Mouse (Mus musculus) midbrain, postnatal 0 days (tissue): Measurements from ENCODE around the gene Bag1. TPM values are rescaled to one million over a fixed set of nuclear protein-coding genes. Genes with fewer than 3 reads are reported as not detected.

Source experiments
- ATAC-seq: fragments of 200-750 bp; cut with Nextera tagmentation; 2 replicates; pipeline ENCODE4 v1.8.0; 2017; ENCODE audit warnings: moderate number of reproducible peaks, mild to moderate bottlenecking, moderate TSS enrichment, moderate library complexity; ENCODE audit not compliant: low FRiP score
- DNase-seq: peaks from one replicate; pipeline ENCODE4 v3.0.0-alpha.2; 2015; ENCODE audit warnings: low spot score
- H3K27ac ChIP-seq: fragments of 300-500 bp; sonication (generic); 2 replicates; pipeline ENCODE4 v1.5.1; 2014; ENCODE audit warnings: low read depth, mild to moderate bottlenecking, low read length, mixed read lengths
- H3K27me3 ChIP-seq: fragments of 300-500 bp; sonication (generic); 2 replicates; pipeline ENCODE4 v1.6.1; 2014; ENCODE audit warnings: low read length, control low read depth, mixed read lengths; ENCODE audit not compliant: insufficient read depth
- H3K36me3 ChIP-seq: fragments of 300-500 bp; sonication (generic); 2 replicates; pipeline ENCODE4 v1.6.1; 2014; ENCODE audit warnings: low read length, control low read depth, mixed read lengths; ENCODE audit not compliant: insufficient read depth
- H3K4me1 ChIP-seq: fragments of 300-500 bp; sonication (generic); 2 replicates; pipeline ENCODE4 v1.6.1; 2014; ENCODE audit warnings: mild to moderate bottlenecking, control low read depth, antibody characterized with exemption, low read length, mixed read lengths; ENCODE audit not compliant: insufficient read depth
- H3K4me2 ChIP-seq: fragments of 300-500 bp; sonication (generic); 2 replicates; pipeline ENCODE4 v1.6.1; 2014; ENCODE audit warnings: low read depth, mild to moderate bottlenecking, low read length, mixed read lengths; ENCODE audit not compliant: poor library complexity, severe bottlenecking
- H3K4me3 ChIP-seq: fragments of 300-500 bp; sonication (generic); 2 replicates; pipeline ENCODE4 v1.5.1; 2014; ENCODE audit warnings: low read depth, mild to moderate bottlenecking, low read length, moderate library complexity
- H3K9ac ChIP-seq: fragments of 300-500 bp; sonication (generic); replicated peaks from 2 replicates; pipeline ENCODE4 v1.6.1; 2014; ENCODE audit warnings: mild to moderate bottlenecking, low read length, moderate library complexity, mixed read lengths; ENCODE audit not compliant: poor library complexity, severe bottlenecking
- H3K9me3 ChIP-seq: fragments of 300-500 bp; sonication (generic); 2 replicates; pipeline ENCODE4 v1.6.1; 2016; ENCODE audit warnings: low read length, control low read depth
- CTCF ChIP-seq: IDR thresholded peaks from 2 replicates; pipeline ENCODE4 v1.5.1; 2016; ENCODE audit warnings: antibody characterized with exemption, mild to moderate bottlenecking
- WGBS: fragments of 180-500 bp; shearing (Covaris S2); extraction: QIAGEN DNeasy Blood & Tissue Kit; methylation state at CpG from one replicate; pipeline ENCODE4 v1.1.7; 2014; 5-methylcytosine and 5-hydroxymethylcytosine counted together
- polyA plus RNA-seq: library from polyadenylated mRNA; unstranded; fragments of >200 nt; fragmentation: Nextera tagmentation; extraction: Ambion mirVana; gene quantifications from 2 replicates; pipeline ENCODE4 v1.2.1, GENCODE M21; 2015
- total RNA-seq: library from RNA; depleted of rRNA; stranded (reverse); fragments of >200 nt; gene quantifications from 2 replicates; pipeline ENCODE4 v1.2.3, GENCODE M21; 2014

Gene Bag1
- total and polyA plus RNA-seq, 2 experiments from 2014 or later: 92.3 to 170 TPM

DNA sequence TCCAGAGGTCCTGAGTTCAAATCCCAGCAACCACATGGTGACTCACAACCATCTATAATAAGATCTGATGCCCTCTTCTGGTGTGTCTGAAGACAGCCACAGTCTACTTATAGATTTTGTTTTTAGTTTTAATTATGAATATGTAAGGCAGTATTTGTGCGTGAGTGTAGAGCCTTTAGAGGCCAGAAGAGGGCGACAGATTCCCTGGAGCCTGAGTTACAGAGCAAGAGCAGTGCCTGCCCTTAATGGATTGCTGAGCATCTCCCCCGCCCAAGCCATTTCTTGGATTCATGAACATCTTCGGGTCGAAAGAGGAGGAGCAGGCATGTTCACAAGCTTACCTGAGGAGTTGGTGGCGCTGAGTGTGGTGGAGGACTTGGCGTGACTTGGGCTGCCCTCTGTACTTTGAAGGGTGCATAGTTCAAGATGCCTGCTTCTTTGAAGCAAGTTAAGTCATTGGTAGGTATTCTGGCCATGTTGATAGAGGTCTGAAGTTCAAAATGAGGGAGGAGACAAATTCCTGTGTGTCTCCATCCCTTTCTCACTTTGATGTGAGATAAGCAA is 31.4 kb downstream of the Bag1 start:
- DNase-seq: no peak
- no peak for TF ChIP-seq CTCF
- Histone ChIP-seq H3K4me1 (no peaks in the 10 kb centered on the region), H3K9me3 (no peaks in the 10 kb centered on the region), H3K4me3 (no peak overlapping the region), H3K27me3 (no peaks in the 10 kb centered on the region), H3K36me3 (no peaks in the 10 kb centered on the region), H3K9ac (no peak overlapping the region), H3K27ac (no peak overlapping the region), H3K4me2 (no peak overlapping the region)
- no peak for ATAC-seq
- WGBS: 93% methylated on average over 7 of the region's 7 CpGs

DNA sequence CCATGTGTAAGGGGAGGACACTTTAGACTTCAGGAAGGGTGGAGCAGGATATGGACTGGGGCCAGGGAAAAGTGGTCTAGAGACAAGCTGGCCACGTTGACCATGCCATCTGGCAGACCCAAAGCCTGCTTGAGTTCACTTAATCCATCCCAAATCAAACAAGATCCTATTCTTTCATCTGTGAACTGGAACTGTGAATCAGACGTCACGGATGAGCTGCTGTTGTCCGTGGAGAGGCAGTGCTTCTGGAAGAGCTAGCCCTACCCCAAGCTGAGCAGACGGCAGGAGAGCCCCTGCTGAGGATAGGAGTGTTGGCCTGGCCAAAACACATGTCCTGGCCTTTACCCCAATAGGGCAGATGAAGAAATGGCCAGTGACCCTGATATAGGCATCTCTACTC is 32.1 kb downstream of the Bag1 start:
- Histone ChIP-seq H3K4me2 (no peak overlapping the region), H3K27ac (no peak overlapping the region), H3K4me1 (no peaks in the 10 kb centered on the region), H3K4me3 (no peak overlapping the region), H3K9ac (no peak overlapping the region), H3K36me3 (no peaks in the 10 kb centered on the region), H3K9me3 (no peaks in the 10 kb centered on the region), H3K27me3 (no peaks in the 10 kb centered on the region)
- no peak for TF ChIP-seq CTCF
- DNase-seq: peak; percentile 25
- no peak for ATAC-seq
- 34% methylated on average over 5 of the region's 5 CpGs for WGBS

DNA sequence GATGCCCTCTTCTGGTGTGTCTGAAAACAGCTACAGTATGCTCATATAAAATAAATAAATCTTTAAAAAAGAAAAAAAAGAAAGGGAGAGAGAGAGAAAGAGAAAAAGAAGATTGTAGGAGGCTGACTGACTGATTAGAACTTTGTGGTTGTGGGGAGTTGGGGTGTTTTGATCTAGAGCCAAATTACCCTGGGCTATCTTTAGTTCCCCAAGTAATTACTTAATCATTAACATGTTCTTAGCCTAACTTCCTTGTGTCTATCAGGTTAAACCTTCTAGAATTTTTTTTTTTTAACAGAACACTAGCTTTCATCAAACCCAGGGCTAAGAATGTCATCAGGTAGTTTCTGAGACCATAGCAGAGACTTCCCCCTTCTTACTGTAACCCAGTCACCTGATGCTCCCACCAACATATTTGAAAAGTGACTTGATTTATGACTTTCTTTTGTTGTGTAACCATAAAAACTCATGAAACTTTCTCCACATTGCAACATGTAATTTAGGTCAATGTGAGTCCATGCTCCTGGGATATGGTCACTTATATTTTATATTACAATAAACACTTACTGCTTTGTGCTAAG is 33.7 kb downstream of the Bag1 start:
- Histone ChIP-seq H3K9me3 (no peaks in the 10 kb centered on the region), H3K9ac (no peak overlapping the region), H3K27me3 (no peaks in the 10 kb centered on the region), H3K4me3 (no peak overlapping the region), H3K4me1 (no peaks in the 10 kb centered on the region), H3K4me2 (no peak overlapping the region), H3K27ac (no peak overlapping the region), H3K36me3 (no peaks in the 10 kb centered on the region)
- no peak for ATAC-seq
- no peak for TF ChIP-seq CTCF
- no peak for DNase-seq

DNA sequence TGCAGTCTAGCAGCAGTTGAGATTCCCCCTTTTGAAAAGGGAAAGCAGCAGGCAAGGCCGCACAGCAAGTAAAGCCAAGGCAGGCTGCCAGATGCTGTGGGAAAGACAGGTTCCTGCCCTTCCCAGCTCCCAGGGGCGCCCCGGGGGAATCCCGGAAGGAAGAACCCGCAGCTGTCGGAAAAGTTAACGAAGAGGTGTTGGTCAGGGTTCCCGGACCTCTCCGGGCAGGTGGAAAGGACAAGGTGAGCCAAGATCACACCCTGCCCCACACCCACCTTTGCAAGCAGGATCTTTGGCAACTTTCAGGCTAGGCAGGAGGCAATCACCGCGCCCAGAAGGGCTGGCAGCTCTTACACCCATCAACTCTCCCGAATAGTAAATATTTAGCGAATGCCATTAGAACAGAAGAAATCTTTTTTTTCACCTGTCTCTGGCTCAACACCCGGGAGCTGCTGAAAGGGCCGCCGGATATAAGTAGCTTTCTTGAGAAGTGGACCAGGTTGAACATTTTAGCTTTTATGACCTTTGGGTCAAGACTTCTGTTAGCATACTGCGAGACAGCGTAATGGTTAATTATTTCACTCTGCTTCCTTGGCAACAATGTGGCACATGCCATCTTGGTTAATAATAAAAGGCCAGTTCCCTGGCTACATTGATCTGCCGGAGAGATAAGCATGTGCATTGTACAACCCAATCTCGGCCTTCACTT is 39.7 kb downstream of the Bag1 start:
- 0 out of 2 replicates have a peak overlapping the region, but pooled peaks have one; percentile 13 for H3K9ac ChIP-seq
- ATAC-seq (no peak), DNase-seq (peak; percentile 27)
- TF ChIP-seq CTCF: no peak
- 58% methylated on average over 20 of the region's 20 CpGs for WGBS
- H3K4me3 ChIP-seq: no peak overlapping the region
- H3K4me2 ChIP-seq: no peak overlapping the region
- H3K9me3 ChIP-seq: no peaks in the 10 kb centered on the region
- H3K36me3 ChIP-seq: no peaks in the 10 kb centered on the region
- H3K27ac ChIP-seq: no peak overlapping the region
- H3K4me1 ChIP-seq: no peaks in the 10 kb centered on the region
- no peaks in the 10 kb centered on the region for H3K27me3 ChIP-seq

DNA sequence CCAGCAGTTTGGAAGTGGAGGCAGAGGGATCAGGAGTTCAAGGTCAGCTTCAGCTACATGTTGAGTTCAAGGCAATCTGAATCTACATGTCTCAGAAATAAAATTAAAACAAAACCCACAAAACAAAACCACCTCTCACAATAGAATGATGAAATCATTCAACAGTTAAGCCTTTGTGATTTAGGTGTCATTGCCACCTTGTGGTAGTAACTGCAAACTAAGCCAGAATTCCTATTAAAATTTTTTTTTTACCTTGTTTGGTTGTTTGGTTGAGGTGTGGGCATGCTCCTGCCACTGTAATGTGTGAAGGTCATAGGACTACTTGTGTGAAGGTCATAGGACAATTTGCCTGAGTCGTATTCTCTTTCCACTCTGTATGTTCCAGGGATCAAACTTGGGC is 41.8 kb downstream of the Bag1 start:
- Histone ChIP-seq H3K4me3 (no peak overlapping the region), H3K36me3 (no peaks in the 10 kb centered on the region), H3K4me2 (no peak overlapping the region), H3K4me1 (no peaks in the 10 kb centered on the region), H3K9me3 (no peaks in the 10 kb centered on the region), H3K9ac (no peak overlapping the region), H3K27me3 (no peaks in the 10 kb centered on the region), H3K27ac (no peak overlapping the region)
- 56% methylated on average over 1 of the region's 1 CpGs for WGBS
- DNase-seq (peak; percentile 67), ATAC-seq (0 out of 2 replicates have a peak, but pooled peaks have one; percentile 47)
- peak; percentile 78 for TF ChIP-seq CTCF

DNA sequence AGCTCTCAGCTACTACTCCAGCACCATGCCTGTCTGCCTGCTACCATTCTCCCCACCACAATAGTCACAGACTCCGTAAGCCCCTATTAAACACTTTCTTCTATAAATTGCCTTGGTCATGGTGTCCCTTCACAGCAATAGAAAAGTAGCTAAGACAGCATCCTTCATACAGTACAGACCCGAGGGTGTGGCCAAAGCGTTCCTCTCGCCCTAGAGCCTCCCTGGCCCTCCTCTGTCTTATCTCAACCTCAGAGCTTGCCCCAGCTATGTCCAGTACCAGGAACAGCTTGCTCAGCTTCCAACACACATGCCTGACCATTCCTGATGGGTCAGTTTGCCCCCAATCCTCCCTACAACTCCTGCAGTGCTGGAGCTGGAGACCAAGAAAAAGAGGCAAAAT is 47.5 kb downstream of the Bag1 start:
- Histone ChIP-seq H3K9ac (no peak overlapping the region), H3K36me3 (no peaks in the 10 kb centered on the region), H3K4me3 (no peak overlapping the region), H3K9me3 (no peaks in the 10 kb centered on the region), H3K27ac (no peak overlapping the region), H3K27me3 (no peaks in the 10 kb centered on the region), H3K4me2 (no peak overlapping the region), H3K4me1 (no peaks in the 10 kb centered on the region)
- ATAC-seq (no peak), DNase-seq (no peak)
- TF ChIP-seq CTCF: no peak
- 89% methylated on average over 4 of the region's 4 CpGs for WGBS
